Mouse (Mus musculus) heart, postnatal 0 days (tissue): ENCODE measurements around the gene Apopt1.

Source experiments
- CTCF ChIP-seq: IDR thresholded peaks from 2 replicates; pipeline ENCODE4 v1.5.1; 2016; ENCODE audit warnings: antibody characterized with exemption, control low read depth, low read depth
- EP300 ChIP-seq: IDR thresholded peaks from 2 replicates; pipeline ENCODE4 v1.6.1; 2016; ENCODE audit warnings: antibody characterized with exemption, low read depth

GRCm38 (mm10) chr12:111741338-111741737, 28.3 kb downstream of the Apopt1 start:
- no peak for TF ChIP-seq CTCF
- TF ChIP-seq EP300, result no peak
